Mouse (Mus musculus) ES-E14 (cell line): ENCODE results near the gene Tubgcp5.

ENCODE experiments used
- CHD2 ChIP-seq: IDR thresholded peaks from 2 replicates; pipeline ENCODE4 v1.6.1; 2014; ENCODE audit warnings: mild to moderate bottlenecking, low read depth, low read length, inconsistent platforms
- ZC3H11A ChIP-seq: IDR thresholded peaks from 2 replicates; pipeline ENCODE4 v1.6.1; 2012; ENCODE audit warnings: low read depth, mild to moderate bottlenecking, inconsistent platforms, low read length, borderline replicate concordance
- ZNF384 ChIP-seq: IDR thresholded peaks from 2 replicates; pipeline ENCODE4 v1.6.1; 2012; ENCODE audit warnings: low read depth, low read length, inconsistent platforms

- TF ChIP-seq ZC3H11A (no peak), CHD2 (no peak), ZNF384 (no peak)
These were observed 16.0 kb downstream of the Tubgcp5 start for GRCm38 (mm10) chr7:55809967-55810366.
